Comparison of ENCODE assay signal across 8 mouse cellular contexts in genomic region chr13:62760432-62761415, GRCm38 (mm10). TPM values are rescaled to one million over a fixed set of nuclear protein-coding genes. Genes with fewer than 3 reads are reported as not detected.
DNase-seq lines count a peak whose midpoint lies in the region; ATAC-seq and TF ChIP-seq lines count a peak whose summit lies in the region.
"Not testable (repeated sequence)": the region's sequence is repeated elsewhere in the genome, so short reads cannot be mapped to it uniquely, and the experiment has no call there.

Gene Platr25, minus strand, starts transcription at chr13:62760709.

- TF ChIP-seq CTCF in liver, adult 2 months (IDR thresholded peaks at IDR 0.05; ENCODE audit: low read depth, low read length), result not testable (repeated sequence)

- peak within 1 kb of the TSS; percentile 72 for H3K4me2 ChIP-seq in heart, embryonic 15.5 days

- not testable (repeated sequence) for H3K79me2 ChIP-seq in liver, adult 2 months (ENCODE audit: control insufficient read depth, insufficient read depth, low read length)

- H3K27me3 ChIP-seq in forebrain, embryonic 10.5 days (ENCODE audit: poor library complexity, severe bottlenecking); heart, embryonic 15.5 days; liver, adult 2 months (ENCODE audit: control insufficient read depth, insufficient read depth, low read length): not testable (repeated sequence)

- peak; percentile 15 to 35 for DNase-seq in CD8-positive naive resting alpha-beta T cell, adult 2 months (ENCODE audit: low read depth in 2 of 2, low spot score in 2 of 2)
- peak; percentile 56 for DNase-seq in c-Kit-negative CD71-positive TER-119-positive erythroid progenitor cells, embryonic 14.5 days (ENCODE audit: low read depth, low spot score)
- peak; percentile 77 for DNase-seq in forebrain, embryonic 10.5 days (ENCODE audit: extremely low spot score, low spot score)
- peak; percentile 60 for DNase-seq in kidney, postnatal 10 days
- DNase-seq in liver, adult 2 months (ENCODE audit: extremely low read depth, low read depth, low spot score), result peak; percentile 7
- peak; percentile 70 to 74 for DNase-seq in spleen, postnatal 36 days (ENCODE audit: low spot score in 2 of 2)

- H3K27ac ChIP-seq in forebrain, embryonic 10.5 days, result peak within 1 kb of the TSS; percentile 83
- peak within 1 kb of the TSS; percentile 60 for H3K27ac ChIP-seq in heart, embryonic 15.5 days
- H3K27ac ChIP-seq in liver, adult 2 months (replicated peaks; ENCODE audit: insufficient read depth, low read depth, low read length), result not testable (repeated sequence)

- WGBS in forebrain, embryonic 10.5 days, result 7% methylated on average over 20 of the region's 20 CpGs
- WGBS in heart, embryonic 15.5 days, result 10% methylated on average over 20 of the region's 20 CpGs
- 16% methylated on average over 20 of the region's 20 CpGs for WGBS in liver, adult 2 months

- peak within 1 kb of the TSS; percentile 56 for H3K4me3 ChIP-seq in forebrain, embryonic 10.5 days
- peak within 1 kb of the TSS; percentile 65 for H3K4me3 ChIP-seq in heart, embryonic 15.5 days
- peak within 1 kb of the TSS; percentile 37; the same call in 1 of the 2 replicates for H3K4me3 ChIP-seq in liver, adult 2 months (ENCODE audit: insufficient read depth, low read depth, low read length)

- not testable (repeated sequence) for H3K9me3 ChIP-seq in forebrain, embryonic 10.5 days; heart, embryonic 15.5 days (replicated peaks)

- H3K4me1 ChIP-seq in forebrain, embryonic 10.5 days; heart, embryonic 15.5 days (replicated peaks); liver, adult 2 months (ENCODE audit: control insufficient read depth, insufficient read depth, low read length): not testable (repeated sequence)

- not testable (repeated sequence) for TF ChIP-seq POLR2A in liver, adult 2 months (IDR thresholded peaks at IDR 0.05; ENCODE audit: extremely low read depth, insufficient read depth, low read length)

- not testable (repeated sequence) for H3K36me3 ChIP-seq in forebrain, embryonic 10.5 days (replicated peaks); heart, embryonic 15.5 days; liver, adult 2 months (ENCODE audit: control insufficient read depth, insufficient read depth, low read length)

- H3K9ac ChIP-seq in heart, embryonic 15.5 days, result peak within 1 kb of the TSS; percentile 56
- H3K9ac ChIP-seq in liver, adult 2 months (ENCODE audit: low read depth, low read length), result 0 out of 2 replicates have a peak within 1 kb of the TSS, but pooled peaks have one; percentile 48

- peak; percentile 78; the same call in 1 of the 2 replicates for ATAC-seq in heart, embryonic 15.5 days (replicated peaks; ENCODE audit: insufficient number of reproducible peaks, insufficient read depth, low FRiP score, low read depth)
- peak; percentile 82 for ATAC-seq in monocyte, adult 5-6 weeks (replicated peaks; ENCODE audit: insufficient number of reproducible peaks, low FRiP score, low TSS enrichment, poor library complexity, severe bottlenecking)

RNA-seq across cellular contexts. Expression of gene Platr25, which starts in this region (rescaled TPM):
- 30.6 and 30.9 TPM in 2 replicates for polyA plus RNA-seq in forebrain, embryonic 10.5 days (2016; fragmentation: Nextera tagmentation; extraction: Ambion mirVana)
- polyA plus RNA-seq in heart, embryonic 15.5 days (2015; fragmentation: Nextera tagmentation; extraction: Ambion mirVana), result 13.4 and 15.2 TPM in 2 replicates
- 1.1 and 2.2 TPM in 2 replicates for total RNA-seq in liver, adult 2 months (2014; rRNA removed)
- 0.05 and 0.07 TPM in 2 replicates for polyA plus RNA-seq in liver, adult 2 months (2012; rRNA removed)
- 21.8 to 30.7 TPM (median 23.9 TPM) in 3 replicates for total RNA-seq in monocyte, adult 5-6 weeks (2017)

Comparison
In these comparisons a context has a peak if more than half of its experiments do, and no peak if none do; other contexts are left out.
1. RNA of gene Platr25 (polyA plus RNA-seq): 30.6 to 30.9 TPM in forebrain, embryonic 10.5 days and 13.4 to 15.2 TPM in heart, embryonic 15.5 days; 0.05 to 0.07 TPM in liver, adult 2 months; every median in the first group is over 10 times any median in the second.
2. DNase-seq: peak in every context shown above with its lines; median percentile 77 in forebrain, embryonic 10.5 days; 72 in spleen, postnatal 36 days; 60 in kidney, postnatal 10 days; 56 in c-Kit-negative CD71-positive TER-119-positive erythroid progenitor cells, embryonic 14.5 days; 25 in CD8-positive naive resting alpha-beta T cell, adult 2 months; 7 in liver, adult 2 months.
3. Peak in every context shown above with its lines, with median percentiles within 50 percentile points of each other: H3K4me3 ChIP-seq.